In the genomic region with DNA sequence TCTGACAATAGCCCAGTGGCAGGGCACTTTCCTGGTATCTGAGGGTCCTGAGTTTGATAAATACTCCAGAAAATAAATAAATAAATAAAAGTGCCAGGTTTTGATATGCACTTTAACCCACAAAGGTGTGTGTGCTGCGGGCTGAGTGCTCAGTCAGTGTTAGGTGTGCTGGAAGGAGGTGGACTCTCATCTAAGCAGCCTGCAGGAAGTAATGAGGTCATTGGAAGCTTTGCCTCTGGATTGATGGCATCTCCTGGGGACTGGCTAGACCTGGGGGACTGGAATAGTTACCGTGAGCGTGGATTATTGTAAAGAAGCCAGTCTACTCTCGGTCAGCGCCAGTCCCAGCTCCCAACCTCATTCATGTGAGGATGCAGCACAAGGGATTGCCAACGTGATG, we compare ENCODE assay signal across 19 mouse cellular contexts. TPM values are rescaled to one million over a fixed set of nuclear protein-coding genes. Genes with fewer than 3 reads are reported as not detected.
DNase-seq lines count a peak whose midpoint lies in the region; ATAC-seq and TF ChIP-seq lines count a peak whose summit lies in the region.
"Had no signal": no experiment of that assay in that cellular context is flagged by ENCODE, and none has a peak within 500 bp of the region (broad histone marks: within the 10 kb centered on the region; RNA-seq: fewer than 3 reads in every experiment).

No protein-coding gene starts in this region.

- no peaks in the 10 kb centered on the region for H3K9me3 ChIP-seq in kidney, embryonic 15.5 days (replicated peaks)
- H3K9me3 ChIP-seq in kidney, embryonic 14.5 days (ENCODE audit: control insufficient read depth, low read length): no peaks in the 10 kb centered on the region
- H3K9me3 ChIP-seq in lung, postnatal 0 days (ENCODE audit: low read length): no peaks in the 10 kb centered on the region
- no peaks in the 10 kb centered on the region for H3K9me3 ChIP-seq in intestine, embryonic 15.5 days
- no peaks in the 10 kb centered on the region for H3K9me3 ChIP-seq in liver, embryonic 12.5 days (replicated peaks)
- H3K9me3 ChIP-seq: embryonic facial prominence, embryonic 13.5 days; forebrain, embryonic 10.5 days; heart, embryonic 15.5 days; limb, embryonic 13.5 days had no signal

- ATAC-seq in kidney, embryonic 15.5 days (replicated peaks; ENCODE audit: low FRiP score): 0 out of 2 replicates have a peak, but pooled peaks have one; percentile 36
- no peak for ATAC-seq in kidney, embryonic 14.5 days (ENCODE audit: low FRiP score, low TSS enrichment)
- ATAC-seq in lung, postnatal 0 days: peak; percentile 50; the same call in 1 of the 2 replicates
- ATAC-seq in intestine, embryonic 15.5 days: peak; percentile 67; the same call in 1 of the 2 replicates
- peak; percentile 13; the same call in 1 of the 2 replicates for ATAC-seq in liver, embryonic 12.5 days

- TF ChIP-seq EP300 in lung, postnatal 0 days (IDR thresholded peaks at IDR 0.05): no peak

- no peaks in the 10 kb centered on the region for H3K36me3 ChIP-seq in kidney, embryonic 15.5 days
- H3K36me3 ChIP-seq in kidney, embryonic 14.5 days (ENCODE audit: control insufficient read depth, insufficient read depth, low read length): no peaks in the 10 kb centered on the region
- no peaks in the 10 kb centered on the region for H3K36me3 ChIP-seq in lung, postnatal 0 days (ENCODE audit: insufficient read depth, low read length)
- no peaks in the 10 kb centered on the region for H3K36me3 ChIP-seq in intestine, embryonic 15.5 days
- no peaks in the 10 kb centered on the region for H3K36me3 ChIP-seq in liver, embryonic 12.5 days
- H3K36me3 ChIP-seq: embryonic facial prominence, embryonic 13.5 days; forebrain, embryonic 10.5 days; heart, embryonic 15.5 days; limb, embryonic 13.5 days had no signal

- 58% methylated on average over 6 of the region's 6 CpGs for WGBS in kidney, embryonic 15.5 days
- 62% methylated on average over 6 of the region's 6 CpGs for WGBS in kidney, embryonic 14.5 days
- 25% methylated on average over 6 of the region's 6 CpGs for WGBS in lung, postnatal 0 days
- WGBS in intestine, embryonic 15.5 days: 48% methylated on average over 6 of the region's 6 CpGs
- 70% methylated on average over 6 of the region's 6 CpGs for WGBS in liver, embryonic 12.5 days (ENCODE audit: insufficient replicate concordance)

- no peak overlapping the region for H3K4me2 ChIP-seq in kidney, embryonic 15.5 days
- no peak overlapping the region for H3K4me2 ChIP-seq in kidney, embryonic 14.5 days (replicated peaks; ENCODE audit: low read depth, low read length)
- H3K4me2 ChIP-seq in lung, postnatal 0 days (replicated peaks; ENCODE audit: low read depth, low read length): no peak overlapping the region
- no peak overlapping the region for H3K4me2 ChIP-seq in intestine, embryonic 15.5 days (replicated peaks)
- H3K4me2 ChIP-seq in liver, embryonic 12.5 days: no peak overlapping the region
- H3K4me2 ChIP-seq: embryonic facial prominence, embryonic 13.5 days; heart, embryonic 15.5 days; limb, embryonic 13.5 days had no signal

- no peaks in the 10 kb centered on the region for H3K4me1 ChIP-seq in kidney, embryonic 15.5 days
- no peaks in the 10 kb centered on the region for H3K4me1 ChIP-seq in kidney, embryonic 14.5 days (ENCODE audit: control insufficient read depth, insufficient read depth, low read length)
- no peaks in the 10 kb centered on the region for H3K4me1 ChIP-seq in lung, postnatal 0 days (ENCODE audit: insufficient read depth, low read depth, low read length)
- H3K4me1 ChIP-seq in intestine, embryonic 15.5 days (replicated peaks): no peaks in the 10 kb centered on the region; the same call in 1 of the 2 replicates
- peaks cover 29% of the 10 kb centered on the region for H3K4me1 ChIP-seq in liver, embryonic 12.5 days
- H3K4me1 ChIP-seq: embryonic facial prominence, embryonic 13.5 days; forebrain, embryonic 10.5 days; heart, embryonic 15.5 days; limb, embryonic 13.5 days had no signal

- peak; percentile 29 for DNase-seq in lung, postnatal 0 days (ENCODE audit: low spot score)
- no peak for DNase-seq in lung, postnatal 10 days
- DNase-seq in adipocyte (ENCODE audit: low spot score): no peak
- no peak for DNase-seq in layer of hippocampus, postnatal 10 days (ENCODE audit: low spot score in 2 of 2)
- DNase-seq: cerebellum, adult 9-10 months; gastrocnemius, adult 2 months; heart, adult 11 months; kidney, postnatal 10 days; layer of hippocampus, adult 9-11 months; lung, postnatal 36 days; thymus, postnatal 4 days had no signal

- H3K4me3 ChIP-seq in kidney, embryonic 15.5 days (replicated peaks): no peak overlapping the region
- no peak overlapping the region for H3K4me3 ChIP-seq in kidney, embryonic 14.5 days (ENCODE audit: low read length)
- no peak overlapping the region for H3K4me3 ChIP-seq in lung, postnatal 0 days (ENCODE audit: low read depth, low read length)
- no peak overlapping the region for H3K4me3 ChIP-seq in intestine, embryonic 15.5 days (replicated peaks)
- no peak overlapping the region for H3K4me3 ChIP-seq in liver, embryonic 12.5 days
- H3K4me3 ChIP-seq: embryonic facial prominence, embryonic 13.5 days; forebrain, embryonic 10.5 days; gastrocnemius, adult 2 months; heart, embryonic 15.5 days; limb, embryonic 13.5 days had no signal

- no peak overlapping the region for H3K9ac ChIP-seq in kidney, embryonic 15.5 days
- no peak overlapping the region for H3K9ac ChIP-seq in kidney, embryonic 14.5 days (ENCODE audit: low read depth, low read length)
- H3K9ac ChIP-seq in lung, postnatal 0 days (replicated peaks; ENCODE audit: low read depth): no peak overlapping the region
- no peak overlapping the region for H3K9ac ChIP-seq in intestine, embryonic 15.5 days
- H3K9ac ChIP-seq in liver, embryonic 12.5 days: no peak overlapping the region
- H3K9ac ChIP-seq: embryonic facial prominence, embryonic 13.5 days; heart, embryonic 15.5 days; limb, embryonic 13.5 days had no signal

- no peaks in the 10 kb centered on the region for H3K27me3 ChIP-seq in kidney, embryonic 15.5 days
- H3K27me3 ChIP-seq in kidney, embryonic 14.5 days (ENCODE audit: control insufficient read depth, insufficient read depth, low read length): no peaks in the 10 kb centered on the region
- no peaks in the 10 kb centered on the region for H3K27me3 ChIP-seq in lung, postnatal 0 days (replicated peaks; ENCODE audit: insufficient read depth, low read length)
- no peaks in the 10 kb centered on the region for H3K27me3 ChIP-seq in intestine, embryonic 15.5 days (replicated peaks)
- 0 out of 2 replicates have a peak, but pooled peaks cover 7% of the 10 kb centered on the region for H3K27me3 ChIP-seq in liver, embryonic 12.5 days (replicated peaks)
- H3K27me3 ChIP-seq: embryonic facial prominence, embryonic 13.5 days; heart, embryonic 15.5 days; limb, embryonic 13.5 days had no signal

- no peak for TF ChIP-seq CTCF in lung, postnatal 0 days (IDR thresholded peaks at IDR 0.05)

- H3K27ac ChIP-seq in kidney, embryonic 15.5 days: no peak overlapping the region
- no peak overlapping the region for H3K27ac ChIP-seq in kidney, embryonic 14.5 days (ENCODE audit: low read depth, low read length)
- H3K27ac ChIP-seq in lung, postnatal 0 days (ENCODE audit: low read length): no peak overlapping the region
- H3K27ac ChIP-seq in intestine, embryonic 15.5 days: no peak overlapping the region
- no peak overlapping the region for H3K27ac ChIP-seq in liver, embryonic 12.5 days
- H3K27ac ChIP-seq: embryonic facial prominence, embryonic 13.5 days; forebrain, embryonic 10.5 days; gastrocnemius, adult 2 months; heart, embryonic 15.5 days; limb, embryonic 13.5 days had no signal

RNA-seq across cellular contexts. Expression of gene Prdm10, which starts 33.9 kb away (rescaled TPM):
- 4.9 and 5.4 TPM in 2 replicates for polyA plus RNA-seq in kidney, embryonic 15.5 days (2015; fragmentation: Nextera tagmentation; extraction: Ambion mirVana)
- 5.1 and 7.7 TPM in 2 replicates for polyA plus RNA-seq in kidney, embryonic 14.5 days (2014; fragmentation: Nextera tagmentation; extraction: Ambion mirVana)
- polyA plus RNA-seq in lung, postnatal 0 days (2015; fragmentation: Nextera tagmentation; extraction: Ambion mirVana): 1.2 and 1.5 TPM in 2 replicates
- 3.9 and 4.1 TPM in 2 replicates for polyA plus RNA-seq in intestine, embryonic 15.5 days (2015; fragmentation: Nextera tagmentation; extraction: Ambion mirVana)
- 4.1 and 4.7 TPM in 2 replicates for polyA plus RNA-seq in liver, embryonic 12.5 days (2016; fragmentation: Nextera tagmentation; extraction: Ambion mirVana)
- total RNA-seq in layer of hippocampus, postnatal 10 days (2021): 10 to 100 TPM; 15.5 to 18.8 TPM

RNA-seq across cellular contexts. Expression of gene Aplp2, which starts 34.8 kb away (rescaled TPM):
- polyA plus RNA-seq in kidney, embryonic 15.5 days (2015; fragmentation: Nextera tagmentation; extraction: Ambion mirVana): 325 and 336 TPM in 2 replicates
- polyA plus RNA-seq in kidney, embryonic 14.5 days (2014; fragmentation: Nextera tagmentation; extraction: Ambion mirVana): 179 and 315 TPM in 2 replicates
- 523 and 525 TPM in 2 replicates for polyA plus RNA-seq in lung, postnatal 0 days (2015; fragmentation: Nextera tagmentation; extraction: Ambion mirVana)
- polyA plus RNA-seq in intestine, embryonic 15.5 days (2015; fragmentation: Nextera tagmentation; extraction: Ambion mirVana): 210 and 215 TPM in 2 replicates
- polyA plus RNA-seq in liver, embryonic 12.5 days (2016; fragmentation: Nextera tagmentation; extraction: Ambion mirVana): 210 and 212 TPM in 2 replicates
- total RNA-seq in layer of hippocampus, postnatal 10 days (2021): 100 to 1,000 TPM; 420 to 448 TPM
